Mouse (Mus musculus) lung, adult 2 months (tissue): ENCODE data around the gene Lhfpl2. TPM values are rescaled to one million over a fixed set of nuclear protein-coding genes. Genes with fewer than 3 reads are reported as not detected.
A peak's percentile ranks its signal among the peaks of the same experiment; 100 is the strongest.

Source experiments
- DNase-seq: peaks from one replicate; pipeline ENCODE4 v3.0.0; 2022
- H3K4me1 ChIP-seq: fragments of 200-500 bp; 2 replicates; pipeline ENCODE4 v1.6.1; 2011; ENCODE audit warnings: low read length; ENCODE audit not compliant: control insufficient read depth, insufficient read depth
- H3K4me3 ChIP-seq: fragments of 200-500 bp; replicated peaks from 2 replicates; pipeline ENCODE3; 2011; ENCODE audit warnings: low read depth, mild to moderate bottlenecking, control low read depth, low read length; ENCODE audit errors: extremely low read depth
- CTCF ChIP-seq: fragments of 200-500 bp; IDR thresholded peaks from 2 replicates; pipeline ENCODE4 v1.5.1; 2011; ENCODE audit warnings: mild to moderate bottlenecking, low read length, control low read depth; ENCODE audit not compliant: insufficient read depth
- POLR2A ChIP-seq: fragments of 200-500 bp; IDR thresholded peaks from 2 replicates; pipeline ENCODE4 v1.6.1; 2011; ENCODE audit warnings: low read depth, mild to moderate bottlenecking, control low read depth, low read length, borderline replicate concordance; ENCODE audit errors: extremely low read depth
- WGBS: fragments of 180-500 bp; shearing (Covaris S2); methylation state at CpG from one replicate; pipeline ENCODE4 v1.1.7; 2018; 5-methylcytosine and 5-hydroxymethylcytosine counted together
- polyA plus RNA-seq: library from polyadenylated mRNA; depleted of rRNA; stranded (reverse); fragments of >200 nt; gene quantifications from 2 replicates; pipeline ENCODE4 v1.2.3, GENCODE M21; 2012

Gene Lhfpl2
- polyA plus RNA-seq, 1 experiment = 9.9 TPM

DNA sequence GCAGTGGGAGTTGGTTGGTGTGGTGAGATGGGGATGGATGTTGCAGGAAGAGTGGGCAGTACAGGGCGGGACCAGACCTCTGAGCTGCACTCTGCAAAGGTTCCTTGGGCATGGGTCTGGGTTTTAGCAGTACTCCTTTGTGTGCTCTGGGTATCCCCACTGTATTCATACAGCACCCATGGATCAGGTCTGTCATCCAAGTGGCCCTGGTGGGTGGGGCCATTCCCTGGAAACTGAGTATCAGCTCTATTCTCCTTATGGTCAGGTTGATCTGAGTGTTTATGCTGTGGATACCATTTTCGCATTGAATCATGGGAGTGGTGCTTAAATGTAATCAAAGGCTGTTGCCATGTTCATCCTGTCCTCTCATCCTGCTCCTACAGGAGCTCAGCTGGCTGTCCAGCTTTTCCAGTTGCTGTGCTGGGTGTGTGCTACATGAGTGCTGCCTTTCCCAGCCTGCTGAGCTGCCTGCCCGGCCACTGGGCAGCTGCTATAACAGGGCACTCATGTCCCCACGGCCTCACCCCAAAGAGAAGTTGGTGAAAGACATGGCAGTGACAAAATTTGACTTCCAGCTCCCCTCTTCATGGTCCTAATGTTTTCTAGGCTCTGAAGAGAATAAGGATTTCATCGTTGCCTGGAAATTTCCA, 9.2 kb downstream of the Lhfpl2 start:
- TF ChIP-seq CTCF (no peak), POLR2A (no peak)
- Histone ChIP-seq H3K4me1 (peaks cover 2% of the 10 kb centered on the region; the same call in 1 of the 2 replicates), H3K4me3 (no peak overlapping the region)
- 82% methylated on average over 5 of the region's 5 CpGs for WGBS
- no peak for DNase-seq

DNA sequence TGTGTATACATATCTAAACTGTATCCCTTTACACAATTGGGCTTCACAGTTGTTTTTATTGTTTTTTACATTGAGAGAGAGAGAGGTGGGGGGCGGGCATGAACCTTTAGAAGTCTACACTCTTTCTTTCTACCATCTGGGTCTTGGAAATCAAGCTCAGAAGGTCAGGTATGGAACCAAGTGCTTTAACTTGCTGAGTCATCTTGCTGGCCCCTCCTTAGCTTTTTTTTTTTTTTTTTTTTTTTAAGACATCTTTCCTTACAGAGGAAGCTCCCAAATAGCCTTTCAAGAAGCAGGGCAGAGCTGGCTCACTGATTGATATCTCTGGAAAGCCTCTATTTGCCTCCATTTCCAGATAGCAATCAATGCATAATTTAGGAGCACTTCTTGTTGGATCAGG, 10.7 kb downstream of the Lhfpl2 start:
- no peak for DNase-seq
- WGBS = 100% methylated on average over 1 of the region's 1 CpGs
- H3K4me3 ChIP-seq = no peak overlapping the region
- no peak for TF ChIP-seq POLR2A
- no peak for TF ChIP-seq CTCF
- H3K4me1 ChIP-seq = peaks cover 9% of the 10 kb centered on the region

DNA sequence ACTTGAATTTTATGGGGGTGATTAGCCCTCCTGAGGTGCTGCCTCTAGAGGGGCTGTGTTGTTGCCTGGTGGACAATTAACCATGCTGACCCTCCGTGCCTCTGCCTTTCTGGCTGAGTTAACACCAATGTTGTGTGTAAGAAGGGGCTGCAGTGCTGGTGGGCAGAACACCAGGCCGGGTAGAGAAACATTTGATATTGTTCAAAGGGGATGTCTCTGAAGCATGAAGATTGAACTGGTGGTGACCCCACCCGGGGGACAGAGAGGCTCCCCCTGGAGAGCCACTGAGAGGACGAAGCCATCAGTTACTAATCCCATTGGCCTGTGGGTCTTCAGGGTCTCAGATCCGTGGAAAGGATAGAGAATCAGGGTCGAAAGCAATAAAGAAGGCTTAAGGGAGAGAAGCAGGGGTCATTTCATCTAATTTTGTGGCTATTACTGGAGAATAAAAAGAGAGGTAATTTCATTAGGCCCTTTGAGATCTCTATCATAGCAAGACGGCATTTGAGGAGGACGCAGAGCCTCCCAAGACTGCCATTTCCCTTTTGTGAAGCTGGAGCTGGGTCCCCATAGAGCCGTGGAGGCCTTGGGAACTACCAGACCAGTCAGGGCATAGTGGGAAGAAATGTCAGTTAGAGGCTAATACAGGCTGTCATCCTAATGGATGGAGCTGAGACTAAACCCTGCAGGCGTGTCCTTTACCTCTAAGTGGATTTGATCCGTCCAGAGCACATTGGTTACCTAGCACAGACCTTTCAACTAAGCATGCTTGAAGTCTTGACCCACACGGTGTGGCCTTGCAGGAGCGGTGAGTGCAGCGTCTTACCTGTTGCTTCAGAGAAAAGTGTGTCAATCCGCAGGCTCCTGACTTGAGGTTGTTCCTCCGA, 12.1 kb downstream of the Lhfpl2 start:
- peaks cover 14% of the 10 kb centered on the region for H3K4me1 ChIP-seq
- no peak overlapping the region for H3K4me3 ChIP-seq
- no peak for TF ChIP-seq CTCF
- no peak for TF ChIP-seq POLR2A
- 92% methylated on average over 16 of the region's 16 CpGs for WGBS
- no peak for DNase-seq

- WGBS = 86% methylated on average over 3 of the region's 3 CpGs
- no peak for DNase-seq
- H3K4me3 ChIP-seq = no peak overlapping the region
Measured at GRCm38 (mm10) chr13:94070308-94070619, 12.7 kb downstream of the Lhfpl2 start.

GRCm38 (mm10) chr13:94070927-94071326, 13.3 kb downstream of the Lhfpl2 start:
- DNase-seq = no peak
- WGBS = 28% methylated on average over 3 of the region's 3 CpGs
- Histone ChIP-seq H3K4me3 (no peak overlapping the region), H3K4me1 (peaks cover 12% of the 10 kb centered on the region)
- TF ChIP-seq POLR2A = no peak
- TF ChIP-seq CTCF = no peak

More at GRCm38 (mm10) chr13:94070308-94070619, 12.7 kb downstream of the Lhfpl2 start:
- TF ChIP-seq CTCF = peak; percentile 9; the same call in 1 of the 2 replicates
- TF ChIP-seq POLR2A = no peak
- peaks cover 12% of the 10 kb centered on the region for H3K4me1 ChIP-seq

GRCm38 (mm10) chr13:94073046-94073715, 15.6 kb downstream of the Lhfpl2 start:
- WGBS = 39% methylated on average over 9 of the region's 9 CpGs
- H3K4me3 ChIP-seq = no peak overlapping the region
- DNase-seq = no peak
- H3K4me1 ChIP-seq = peaks cover 12% of the 10 kb centered on the region
- TF ChIP-seq CTCF = no peak
- no peak for TF ChIP-seq POLR2A

DNA sequence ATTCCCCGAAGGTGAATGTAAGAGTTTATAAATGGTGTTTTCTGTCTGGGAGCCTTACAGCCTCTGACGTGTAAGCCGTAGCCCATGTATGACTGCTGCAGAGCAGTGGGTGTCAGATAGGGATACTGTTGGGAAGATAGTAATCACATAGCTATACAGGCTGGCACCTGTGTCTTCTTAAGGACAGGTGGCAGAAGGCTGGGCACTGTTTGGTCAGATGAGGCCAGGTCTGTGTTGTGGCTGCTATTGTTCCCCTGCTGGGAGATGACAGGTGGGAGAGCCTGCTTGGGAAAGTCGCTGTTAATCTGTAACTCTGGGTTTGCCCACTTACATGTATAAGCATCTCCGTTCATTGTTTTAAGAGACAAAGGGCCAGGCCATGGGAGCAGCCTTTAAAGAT, 16.1 kb downstream of the Lhfpl2 start:
- no peak for DNase-seq
- 61% methylated on average over 5 of the region's 5 CpGs for WGBS
- no peak overlapping the region for H3K4me3 ChIP-seq
- peaks cover 12% of the 10 kb centered on the region for H3K4me1 ChIP-seq
- TF ChIP-seq CTCF (no peak), POLR2A (no peak)

GRCm38 (mm10) chr13:94075181-94075580, 17.6 kb downstream of the Lhfpl2 start:
- TF ChIP-seq CTCF (no peak), POLR2A (no peak)
- no peak overlapping the region for H3K4me3 ChIP-seq
- DNase-seq = no peak
- H3K4me1 ChIP-seq = peaks cover 12% of the 10 kb centered on the region
- 52% methylated on average over 1 of the region's 1 CpGs for WGBS

GRCm38 (mm10) chr13:94077136-94078018, 19.8 kb downstream of the Lhfpl2 start:
- DNase-seq = no peak
- H3K4me1 ChIP-seq = peaks cover 12% of the 10 kb centered on the region
- TF ChIP-seq POLR2A = no peak
- TF ChIP-seq CTCF = no peak
- no peak overlapping the region for H3K4me3 ChIP-seq
- 65% methylated on average over 14 of the region's 14 CpGs for WGBS
